Mouse (Mus musculus): ENCODE results near the gene Ubxn4.
A peak's percentile ranks its signal among the peaks of the same experiment; 100 is the strongest.
"Not testable (repeated sequence)": the region's sequence is repeated elsewhere in the genome, so short reads cannot be mapped to it uniquely, and the experiment has no call there.

The Ubxn4 gene

GRCm38 (mm10) chr1:128309043-128309442 is 65.3 kb downstream of the Ubxn4 start:
- DNase-seq (ENCODE audit: low read depth in 1 of 2, low spot score in 2 of 2): no peak

GRCm38 (mm10) chr1:128314665-128315064 is 70.9 kb downstream of the Ubxn4 start:
- DNase-seq (ENCODE audit: low read depth in 1 of 2, low spot score in 2 of 2): no peak

GRCm38 (mm10) chr1:128319266-128319665 is 75.5 kb downstream of the Ubxn4 start:
- DNase-seq (ENCODE audit: low read depth in 1 of 2, low spot score in 2 of 2): not testable (repeated sequence)

GRCm38 (mm10) chr1:128323026-128323643 is 79.4 kb downstream of the Ubxn4 start:
- DNase-seq (ENCODE audit: low read depth in 1 of 2, low spot score in 2 of 2): peak in 1 of 2 experiments; percentile 3

- no peak for DNase-seq (ENCODE audit: low read depth in 1 of 2, low spot score in 2 of 2)
Observed at GRCm38 (mm10) chr1:128324776-128325175, 81.0 kb downstream of the Ubxn4 start.

GRCm38 (mm10) chr1:128327165-128327564 is 83.4 kb downstream of the Ubxn4 start:
- no peak for DNase-seq (ENCODE audit: low read depth in 1 of 2, low spot score in 2 of 2)

- DNase-seq (ENCODE audit: low read depth in 1 of 2, low spot score in 2 of 2): no peak
Observed at GRCm38 (mm10) chr1:128328218-128328617, 84.5 kb downstream of the Ubxn4 start, which contains the start of gene Lct. Lct (minus strand) TSS chr1:128328318.

All from monocyte, adult 2 months (primary cell).